Mouse (Mus musculus): ENCODE measurements around the gene Xlr4b.
"Not testable (repeated sequence)": the region's sequence is repeated elsewhere in the genome, so short reads cannot be mapped to it uniquely, and the experiment has no call there.

Gene Xlr4b

GRCm38 (mm10) chrX:73213819-73214564 lies at the start of gene Xlr4b:
TSS of gene Xlr4b (plus strand) at chrX:73214333.
- peak in 1 of 2 experiments; percentile 2 for DNase-seq (ENCODE audit: low spot score in 2 of 2)

- not testable (repeated sequence) for DNase-seq (ENCODE audit: low spot score in 2 of 2)
These were observed 37.2 kb upstream of the Xlr4b start, which contains the start of gene Spin2d for GRCm38 (mm10) chrX:73176889-73177288. TSS of gene Spin2d (minus strand) at chrX:73176989.

- not testable (repeated sequence) for DNase-seq (ENCODE audit: low spot score in 2 of 2)
These were observed 22.2 kb upstream of the Xlr4b start, which contains the start of gene Xlr3b for GRCm38 (mm10) chrX:73191934-73192333. TSS of gene Xlr3b (plus strand) at chrX:73192207.

- no peak for DNase-seq (ENCODE audit: low spot score in 2 of 2)
These were observed 11.2 kb downstream of the Xlr4b start for GRCm38 (mm10) chrX:73225365-73225764.

GRCm38 (mm10) chrX:73227914-73228605 lies 13.9 kb downstream of the Xlr4b start, which contains the start of gene F8a:
TSS of gene F8a (plus strand) at chrX:73228291.
- peak; percentile 79 to 81 for DNase-seq (ENCODE audit: low spot score in 2 of 2)

GRCm38 (mm10) chrX:73228606-73229214 lies 14.6 kb downstream of the Xlr4b start:
- DNase-seq (ENCODE audit: low spot score in 2 of 2), result peak; percentile 51 to 57

- no peak for DNase-seq (ENCODE audit: low spot score in 2 of 2)
These were observed 15.2 kb downstream of the Xlr4b start for GRCm38 (mm10) chrX:73229288-73229687.

GRCm38 (mm10) chrX:73242821-73243325 lies 28.7 kb downstream of the Xlr4b start, which contains the start of gene Xlr4c:
TSS of gene Xlr4c (minus strand) at chrX:73243130.
- peak in 1 of 2 experiments; percentile 7 for DNase-seq (ENCODE audit: low spot score in 2 of 2)

GRCm38 (mm10) chrX:73262428-73262827 lies 48.3 kb downstream of the Xlr4b start:
- not testable (repeated sequence) for DNase-seq (ENCODE audit: low spot score in 2 of 2)

GRCm38 (mm10) chrX:73265270-73265669 lies 51.1 kb downstream of the Xlr4b start, which contains the start of gene Xlr3c:
TSS of gene Xlr3c (minus strand) at chrX:73265390.
- DNase-seq (ENCODE audit: low spot score in 2 of 2), result not testable (repeated sequence)

Measured in spleen, postnatal 36 days (tissue).